Mouse (Mus musculus) gastrocnemius, postnatal 25 days (tissue): ENCODE measurements around the gene Tom1l1. TPM values are rescaled to one million over a fixed set of nuclear protein-coding genes. Genes with fewer than 3 reads are reported as not detected.
"Not testable (repeated sequence)": the region's sequence is repeated elsewhere in the genome, so short reads cannot be mapped to it uniquely, and the experiment has no call there.

Source experiments
- DNase-seq: peaks from one replicate; pipeline ENCODE4 v3.0.0; 2022
- long read RNA-seq, 2 experiments: library from polyadenylated mRNA; stranded (forward); transcript quantifications; one replicate each; pipeline ENCODE4 v2.0.0; 2021
- total RNA-seq, 2 experiments: library from RNA; stranded (reverse); gene quantifications; 1 replicate in 1 of 2; 2 replicates in 1 of 2; pipeline ENCODE4 v1.2.3; 2021

Tom1l1 gene
- 10 to 100 TPM; 10.1 to 12.7 TPM for total RNA-seq
- long read RNA-seq, experiment 1, full-length matches to known transcripts = 15 of 16 reads
- long read RNA-seq, experiment 1, partial matches to known transcripts = 0 of 16 reads
- long read RNA-seq, experiment 1, other reads (novel, unspliced or antisense) = 1 of 16 reads
- long read RNA-seq, experiment 2, full-length matches to known transcripts = 17 of 27 reads
- long read RNA-seq, experiment 2, partial matches to known transcripts = 2 of 27 reads
- long read RNA-seq, experiment 2, other reads (novel, unspliced or antisense) = 8 of 27 reads

DNA sequence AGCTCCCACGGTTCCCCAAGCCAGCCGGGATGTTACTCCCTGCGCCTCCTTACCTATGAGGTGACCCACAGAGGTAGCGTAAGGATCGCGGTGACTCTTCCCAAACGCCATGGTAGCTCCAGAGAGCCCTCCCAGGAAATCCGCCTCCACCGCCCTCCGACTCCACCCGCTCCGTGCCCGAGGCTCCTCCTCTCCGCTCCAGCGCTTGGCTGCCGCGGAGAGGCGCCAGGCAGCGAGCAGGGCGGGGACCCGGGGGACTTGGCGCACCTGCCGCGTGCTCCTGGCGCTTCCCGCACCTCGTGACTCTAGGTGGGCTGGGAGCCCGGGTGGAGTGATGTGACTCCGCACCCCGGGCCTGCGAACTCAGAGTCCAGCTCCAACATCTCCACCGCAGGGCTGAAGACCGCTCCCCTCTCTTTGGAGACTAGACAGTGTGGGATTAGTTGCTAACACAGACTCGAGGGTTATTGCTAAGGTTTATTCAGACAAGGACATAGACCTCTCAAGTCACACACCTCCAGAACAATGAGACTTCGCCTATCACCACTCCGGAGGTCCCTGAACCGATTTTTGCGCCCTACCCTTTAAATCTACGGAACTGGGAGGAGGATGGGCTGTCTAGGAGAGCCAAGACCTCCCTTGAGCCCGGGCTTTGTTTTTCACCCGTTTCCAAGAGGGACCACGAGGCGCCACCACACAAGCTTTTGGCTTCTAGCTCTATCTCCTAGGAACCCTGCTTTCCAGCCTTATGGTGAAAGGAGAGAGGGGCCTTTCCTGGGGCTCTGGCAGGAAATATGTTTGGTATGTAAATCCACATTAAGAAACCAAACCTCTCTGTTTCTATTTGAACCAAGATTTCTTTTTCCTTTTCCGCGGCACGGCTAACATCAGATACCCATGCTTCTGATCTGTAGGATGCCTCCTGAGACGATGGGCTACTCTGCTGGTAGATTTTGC, at the start of gene Tom1l1:
TSS of gene Tom1l1 (minus strand) at position 907 of the 957 bp plus-strand sequence.
- peak; percentile 83 for DNase-seq

- DNase-seq = no peak
These were observed 45.4 kb upstream of the Tom1l1 start for GRCm38 (mm10) chr11:90733575-90733974.

DNA sequence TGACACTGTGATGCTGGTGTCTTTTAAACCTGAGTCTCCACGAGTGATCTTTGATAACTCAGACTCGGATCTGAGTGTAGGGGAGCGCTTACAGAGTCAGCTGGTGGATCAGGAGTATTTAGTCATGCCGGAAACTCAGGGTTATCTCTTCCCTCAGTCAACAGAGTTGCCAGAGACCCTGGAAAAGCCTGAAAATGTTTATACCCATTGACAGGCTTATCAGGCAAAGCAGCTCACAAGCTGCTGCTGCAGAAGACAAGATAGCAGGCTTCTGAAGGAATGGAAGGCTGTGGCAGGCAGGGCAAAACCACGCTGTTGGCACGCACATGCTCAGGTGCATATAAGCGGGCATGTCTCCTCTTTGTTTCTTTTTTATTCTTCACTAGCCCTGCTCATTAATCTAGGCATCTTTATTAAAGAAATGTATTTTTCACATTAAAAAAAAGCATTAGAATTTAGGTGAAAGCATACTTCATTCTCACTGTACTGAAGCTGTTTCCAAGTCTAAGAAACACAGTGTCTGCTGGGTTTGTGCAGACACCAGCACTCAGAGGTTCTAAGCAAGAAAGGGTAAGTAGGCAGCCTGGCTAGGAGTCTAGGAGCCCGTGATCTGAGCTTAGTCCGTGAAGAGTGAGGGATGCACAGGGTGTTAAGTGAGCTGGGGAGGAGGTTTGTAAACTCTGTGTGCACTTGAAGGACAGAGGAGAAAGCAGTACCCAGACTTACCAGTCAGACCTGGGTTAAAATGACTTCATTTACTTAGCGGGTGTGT, 39.4 kb upstream of the Tom1l1 start:
- no peak for DNase-seq

GRCm38 (mm10) chr11:90726730-90727129, 38.6 kb upstream of the Tom1l1 start:
- no peak for DNase-seq

GRCm38 (mm10) chr11:90722304-90722703, 34.1 kb upstream of the Tom1l1 start:
- DNase-seq = no peak

DNA sequence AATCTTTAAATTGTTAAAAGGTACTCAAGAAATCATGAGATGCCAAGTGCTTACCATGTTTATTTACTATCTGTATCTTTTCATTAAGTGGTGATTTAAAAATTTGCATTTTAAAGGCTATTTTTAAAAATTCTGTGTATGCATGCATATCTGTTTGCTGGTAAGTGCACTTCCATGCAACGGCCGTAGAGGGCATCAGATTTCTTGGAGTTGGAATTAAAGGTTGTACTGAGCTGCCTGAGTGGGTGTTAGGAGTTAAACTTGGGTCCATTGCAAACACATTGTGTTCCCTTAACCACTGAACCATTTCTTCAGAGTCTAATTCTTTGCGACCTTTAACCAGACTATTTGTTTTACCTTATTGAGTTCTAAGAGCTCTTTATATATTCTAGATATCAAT, 29.6 kb upstream of the Tom1l1 start:
- no peak for DNase-seq

- DNase-seq = no peak
These were observed 23.4 kb upstream of the Tom1l1 start for GRCm38 (mm10) chr11:90711596-90711995.

- DNase-seq = not testable (repeated sequence)
These were observed 19.0 kb upstream of the Tom1l1 start for GRCm38 (mm10) chr11:90707134-90707533.

DNA sequence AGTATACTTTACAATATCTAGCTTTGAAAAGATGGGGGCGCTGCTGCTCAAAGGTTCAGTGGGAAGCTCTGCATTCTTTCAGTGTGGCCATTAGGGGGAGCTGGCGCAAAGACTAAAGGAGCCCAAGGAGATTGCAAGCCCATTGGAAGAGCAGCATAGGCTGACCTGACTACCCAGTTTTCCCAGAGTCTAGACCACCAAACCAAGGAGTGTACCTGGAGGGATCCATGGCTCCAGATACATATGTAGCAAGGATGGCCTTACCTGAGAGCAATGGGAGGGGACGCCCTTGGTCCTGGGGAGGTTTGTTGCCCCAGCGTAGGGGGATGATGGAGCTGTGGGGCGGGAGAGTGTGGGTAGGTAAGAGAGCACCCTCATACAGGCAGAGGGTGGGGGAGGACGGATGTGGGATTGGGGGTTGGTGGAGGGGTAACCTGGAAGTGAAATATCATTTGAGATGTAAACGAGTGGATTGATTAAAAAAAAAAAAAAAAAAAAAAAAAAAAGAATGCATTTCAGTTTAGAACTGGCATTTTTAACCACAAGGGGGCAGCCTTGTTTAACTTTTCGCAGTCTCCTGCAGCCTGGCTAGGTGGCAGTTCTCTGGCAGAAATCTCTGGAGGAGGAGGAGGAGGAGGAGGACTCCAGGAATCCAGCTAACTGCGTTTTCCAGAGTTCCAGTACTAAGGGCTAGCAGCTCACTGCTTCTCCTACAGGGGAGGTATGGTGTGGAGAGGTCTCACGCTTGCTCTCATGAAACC, 9.5 kb upstream of the Tom1l1 start:
- DNase-seq = peak; percentile 10

DNA sequence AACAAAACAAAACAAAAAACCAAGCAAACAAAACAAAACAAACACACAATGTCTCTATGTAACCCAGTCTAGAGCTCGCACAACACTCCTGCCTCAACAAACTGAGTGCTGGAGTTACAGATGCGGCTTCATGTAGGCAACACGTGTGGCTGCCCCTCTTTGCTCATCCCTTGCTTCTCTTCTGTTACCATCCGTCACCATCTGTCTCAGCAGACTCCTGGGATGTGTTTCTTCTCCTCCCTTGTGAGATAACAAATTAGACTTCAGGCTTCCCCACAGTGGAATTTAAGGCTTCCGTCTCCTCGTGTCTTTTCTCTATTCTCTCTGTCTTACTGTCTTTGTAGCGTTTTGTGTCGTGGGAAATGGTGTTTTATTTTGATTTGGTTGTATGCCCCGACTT, 7.6 kb upstream of the Tom1l1 start:
- no peak for DNase-seq

GRCm38 (mm10) chr11:90694206-90694605, 6.0 kb upstream of the Tom1l1 start:
- no peak for DNase-seq

GRCm38 (mm10) chr11:90690361-90690760, 2.2 kb upstream of the Tom1l1 start:
- no peak for DNase-seq

GRCm38 (mm10) chr11:90687040-90687439, 1.1 kb downstream of the Tom1l1 start:
- no peak for DNase-seq

GRCm38 (mm10) chr11:90686287-90687025, 1.7 kb downstream of the Tom1l1 start:
- no peak for DNase-seq

- DNase-seq = no peak
These were observed 3.0 kb downstream of the Tom1l1 start for GRCm38 (mm10) chr11:90685196-90685595.

GRCm38 (mm10) chr11:90684765-90685164, 3.4 kb downstream of the Tom1l1 start:
- no peak for DNase-seq

- DNase-seq = no peak
These were observed 7.0 kb downstream of the Tom1l1 start for GRCm38 (mm10) chr11:90681171-90681570.

GRCm38 (mm10) chr11:90678582-90678981, 9.6 kb downstream of the Tom1l1 start:
- DNase-seq = no peak

GRCm38 (mm10) chr11:90677771-90678288, 10.3 kb downstream of the Tom1l1 start:
- no peak for DNase-seq

GRCm38 (mm10) chr11:90677027-90677426, 11.1 kb downstream of the Tom1l1 start:
- no peak for DNase-seq
